Mouse (Mus musculus): Measurements from ENCODE around the gene Aym1. TPM values are rescaled to one million over a fixed set of nuclear protein-coding genes. Genes with fewer than 3 reads are reported as not detected.

Gene Aym1
- polyA plus RNA-seq, 1 experiment: not detected

DNA sequence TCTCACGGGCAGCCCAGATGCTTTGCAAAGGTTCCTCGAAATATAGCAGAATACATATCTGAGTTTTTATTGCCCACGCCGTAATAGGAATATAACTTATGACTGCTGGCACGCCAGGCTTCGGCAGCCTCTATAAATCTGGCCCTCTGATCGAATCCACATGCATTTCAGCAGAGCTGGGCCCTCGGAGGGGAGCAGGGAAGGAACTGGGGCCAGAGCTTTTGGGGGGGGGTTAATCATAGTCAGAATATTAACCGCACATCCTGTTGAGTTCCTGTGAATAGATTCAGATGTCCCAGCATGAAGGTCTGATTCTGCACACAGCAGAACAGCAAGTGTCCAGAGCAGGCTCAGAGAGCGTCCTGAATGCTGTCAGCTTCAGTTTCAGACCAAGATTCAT is 17.2 kb downstream of the Aym1 start:
- no peak for TF ChIP-seq GATA1 (IDR thresholded peaks at IDR 0.05; ENCODE audit: low read length)

DNA sequence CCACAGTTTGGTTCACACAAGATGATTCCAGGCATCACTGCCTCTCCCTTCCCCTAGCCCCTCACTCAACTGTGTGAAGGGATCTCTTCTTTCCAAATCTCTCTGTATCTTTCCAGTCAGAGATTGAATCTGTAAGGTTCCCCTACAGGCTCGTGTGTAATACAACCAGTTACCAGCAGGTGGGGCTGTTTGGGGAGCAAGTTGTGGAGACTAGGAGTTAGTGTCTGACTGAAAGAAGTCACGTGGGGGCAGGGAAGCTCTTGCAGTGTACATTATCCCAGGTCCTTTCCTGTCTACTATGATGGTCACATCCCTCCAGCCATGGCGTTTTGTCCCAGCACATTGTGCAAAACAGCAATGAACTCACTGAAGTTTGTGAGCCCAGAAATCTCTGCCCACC is 18.7 kb downstream of the Aym1 start:
- no peak for TF ChIP-seq GATA1 (IDR thresholded peaks at IDR 0.05; ENCODE audit: low read length)

DNA sequence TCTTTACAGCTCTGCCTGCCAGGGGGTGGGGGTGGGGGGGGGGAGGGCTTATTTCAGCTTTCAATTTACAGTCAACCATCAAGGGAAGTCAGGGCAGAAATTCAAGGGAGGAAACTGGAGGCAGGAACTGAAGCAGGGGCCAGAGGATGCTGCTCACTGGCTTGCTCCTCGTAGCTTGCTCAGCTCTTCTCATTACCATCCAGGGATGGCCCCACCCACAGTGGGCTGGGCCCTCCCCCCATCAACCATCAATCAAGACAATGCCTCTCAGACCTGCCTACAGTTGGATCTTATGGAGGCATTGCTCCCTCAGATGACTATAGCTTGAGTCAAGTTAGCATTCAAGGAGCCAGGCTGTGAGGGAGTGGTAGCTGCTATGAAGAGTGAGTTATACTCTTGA is 19.2 kb downstream of the Aym1 start:
- TF ChIP-seq GATA1 (IDR thresholded peaks at IDR 0.05; ENCODE audit: low read length): no peak

DNA sequence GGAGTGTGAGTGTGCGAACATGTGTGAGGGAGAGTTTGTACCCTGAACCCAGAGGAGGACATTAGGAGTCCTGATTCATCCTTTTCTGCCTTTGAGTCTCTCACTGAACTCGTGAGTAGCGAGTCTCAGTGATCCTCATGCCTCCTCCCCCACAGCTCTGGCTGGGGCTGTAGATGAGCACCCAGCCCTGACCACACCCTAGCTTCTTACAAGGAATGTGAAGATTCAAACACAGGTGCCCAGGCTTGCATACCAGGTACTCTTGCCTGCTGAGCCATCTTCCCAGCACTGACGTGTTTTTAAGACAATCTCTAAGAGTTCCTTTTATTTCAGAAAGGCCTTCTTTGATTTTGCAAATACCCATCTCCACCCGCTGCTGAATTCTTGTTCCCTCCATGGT is 22.3 kb downstream of the Aym1 start:
- TF ChIP-seq GATA1 (IDR thresholded peaks at IDR 0.05; ENCODE audit: low read length): no peak

DNA sequence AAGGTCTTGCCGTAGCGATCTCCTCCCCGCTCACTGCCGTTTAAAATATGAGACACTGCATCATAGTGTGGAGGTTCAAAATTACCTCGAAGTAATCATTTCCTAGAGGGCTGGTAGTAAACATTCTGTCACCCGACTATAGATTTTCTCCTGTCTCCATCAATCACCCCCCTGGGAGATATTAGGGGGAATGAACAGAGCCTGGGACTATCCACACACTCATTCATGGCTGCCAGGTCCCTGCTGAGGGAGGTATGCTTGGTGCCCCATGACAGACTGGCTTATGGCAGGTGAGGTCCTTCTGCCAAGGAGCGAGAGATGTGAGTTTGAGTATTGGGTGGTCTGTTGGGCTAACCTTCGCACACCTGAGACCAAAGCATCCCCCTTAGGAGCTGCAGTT is 23.5 kb downstream of the Aym1 start:
- TF ChIP-seq GATA1 (IDR thresholded peaks at IDR 0.05; ENCODE audit: low read length): no peak

- TF ChIP-seq GATA1 (IDR thresholded peaks at IDR 0.05; ENCODE audit: low read length): no peak
These were observed 25.5 kb downstream of the Aym1 start for GRCm38 (mm10) chr5:113382580-113382979.

DNA sequence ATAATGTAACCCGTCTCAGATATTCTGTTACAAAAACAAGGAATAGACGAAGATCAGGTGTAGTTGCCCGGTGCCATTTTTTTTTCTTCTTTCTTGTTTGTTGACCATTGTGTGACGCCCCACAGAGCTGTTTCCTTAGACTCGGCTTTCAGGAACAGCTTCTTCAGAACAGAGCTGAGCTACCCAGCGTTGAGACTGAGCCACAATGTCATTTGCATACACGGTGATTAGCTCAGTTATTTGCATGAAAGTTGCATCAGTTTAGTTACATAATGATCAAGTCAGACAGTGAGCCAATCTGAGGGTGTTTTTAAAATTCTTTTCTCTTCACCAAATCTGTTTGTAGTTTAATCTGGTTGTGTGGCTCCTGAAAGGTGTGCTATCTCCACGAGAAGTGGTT is 36.7 kb downstream of the Aym1 start:
- no peak for TF ChIP-seq GATA1 (IDR thresholded peaks at IDR 0.05; ENCODE audit: low read length)

- no peak for TF ChIP-seq GATA1 (IDR thresholded peaks at IDR 0.05; ENCODE audit: low read length)
These were observed 39.3 kb downstream of the Aym1 start for GRCm38 (mm10) chr5:113396286-113396934.

GRCm38 (mm10) chr5:113397443-113398317 is 40.6 kb downstream of the Aym1 start:
- no peak for TF ChIP-seq GATA1 (IDR thresholded peaks at IDR 0.05; ENCODE audit: low read length)

DNA sequence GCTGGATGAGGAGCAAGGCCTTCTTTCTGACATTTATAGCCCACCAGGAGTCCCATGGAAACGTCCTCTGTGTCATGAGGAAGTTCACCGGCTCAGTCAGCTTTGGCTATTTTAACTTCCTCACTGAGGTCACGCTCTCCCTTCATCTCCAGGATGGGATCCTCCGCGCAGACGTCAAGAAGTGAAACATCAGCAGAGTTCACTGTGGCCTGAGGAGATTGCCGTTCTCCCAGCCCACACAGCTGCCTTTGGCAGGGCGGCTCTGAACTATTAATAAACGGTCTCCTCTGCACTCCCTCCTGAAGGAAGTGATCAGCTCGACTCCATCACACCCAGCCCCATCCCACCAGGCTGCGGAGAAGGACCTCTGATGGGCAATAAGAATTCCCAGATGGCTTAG is 45.6 kb downstream of the Aym1 start:
- TF ChIP-seq GATA1 (IDR thresholded peaks at IDR 0.05; ENCODE audit: low read length): no peak

GRCm38 (mm10) chr5:113407346-113407745 is 50.3 kb downstream of the Aym1 start:
- TF ChIP-seq GATA1 (IDR thresholded peaks at IDR 0.05; ENCODE audit: low read length): no peak

Other genes starting within 250 kb of the Aym1 start
- not detected in 2 replicates for gene 2900026A02Rik, start 136.1 kb upstream of the Aym1 start, polyA plus RNA-seq (2012)
- not detected in 2 replicates for gene Tmem211, start 130.4 kb upstream of the Aym1 start, polyA plus RNA-seq (2012)
- not detected in 2 replicates for gene Sgsm1, start 46.5 kb upstream of the Aym1 start, polyA plus RNA-seq (2012)
- not detected in 2 replicates for gene Wscd2, start 133.0 kb downstream of the Aym1 start, polyA plus RNA-seq (2012)